Mouse (Mus musculus): ENCODE measurements around the gene Ptk7.

GRCm38 (mm10) chr17:46628791-46629684 is at the start of gene Ptk7:
- TF ChIP-seq CTCF (IDR thresholded peaks at IDR 0.05; ENCODE audit: extremely low read depth, insufficient read depth, low read length) = no peak
- TF ChIP-seq POLR2A (IDR thresholded peaks at IDR 0.05; ENCODE audit: extremely low read depth, insufficient read depth, low read length) = no peak
